Mouse (Mus musculus) stomach, postnatal 0 days (tissue): Measurements from ENCODE around the gene Gm1043. TPM values are rescaled to one million over a fixed set of nuclear protein-coding genes. Genes with fewer than 3 reads are reported as not detected.
A peak's percentile ranks its signal among the peaks of the same experiment; 100 is the strongest.

Source experiments
- ATAC-seq: fragments of 200-750 bp; cut with Nextera tagmentation; 2 replicates; pipeline ENCODE4 v1.8.0; 2017; ENCODE audit not compliant: low FRiP score, low TSS enrichment
- DNase-seq: peaks from one replicate; pipeline ENCODE4 v3.0.0-alpha.2; 2016; ENCODE audit warnings: low spot score
- H3K27ac ChIP-seq: fragments of 300-500 bp; sonication (generic); replicated peaks from 2 replicates; pipeline ENCODE4 v1.5.1; 2014; ENCODE audit warnings: mild to moderate bottlenecking, control low read depth
- H3K27me3 ChIP-seq: fragments of 300-500 bp; sonication (generic); 2 replicates; pipeline ENCODE4 v1.6.1; 2014; ENCODE audit warnings: low read length; ENCODE audit not compliant: control insufficient read depth, insufficient read depth
- H3K36me3 ChIP-seq: fragments of 300-500 bp; sonication (generic); 2 replicates; pipeline ENCODE4 v1.6.1; 2014; ENCODE audit warnings: low read length, mixed read lengths; ENCODE audit not compliant: control insufficient read depth, insufficient read depth
- H3K4me1 ChIP-seq: fragments of 300-500 bp; sonication (generic); replicated peaks from 2 replicates; pipeline ENCODE4 v1.6.1; 2014; ENCODE audit warnings: antibody characterized with exemption; ENCODE audit not compliant: control insufficient read depth, insufficient read depth
- H3K4me2 ChIP-seq: fragments of 300-500 bp; sonication (generic); replicated peaks from 2 replicates; pipeline ENCODE4 v1.6.1; 2014; ENCODE audit warnings: low read depth, mild to moderate bottlenecking, control low read depth, moderate library complexity
- H3K4me3 ChIP-seq: fragments of 300-500 bp; sonication (generic); 2 replicates; pipeline ENCODE4 v1.5.1; 2014; ENCODE audit warnings: low read depth, low read length, control low read depth
- H3K9ac ChIP-seq: fragments of 300-500 bp; sonication (generic); 2 replicates; pipeline ENCODE4 v1.6.1; 2014; ENCODE audit warnings: mild to moderate bottlenecking, low read length, control low read depth, mixed read lengths
- H3K9me3 ChIP-seq: fragments of 300-500 bp; sonication (generic); 2 replicates; pipeline ENCODE4 v1.6.1; 2016; ENCODE audit warnings: low read length; ENCODE audit not compliant: control insufficient read depth
- CTCF ChIP-seq: IDR thresholded peaks from 2 replicates; pipeline ENCODE4 v1.5.1; 2016; ENCODE audit warnings: antibody characterized with exemption, low read depth, mild to moderate bottlenecking, moderate library complexity
- EP300 ChIP-seq: optimal IDR thresholded peaks from 2 replicates; pipeline ENCODE3; 2016; ENCODE audit warnings: antibody characterized with exemption
- WGBS: fragments of 180-500 bp; shearing (Covaris S2); extraction: QIAGEN DNeasy Blood & Tissue Kit; methylation state at CpG from one replicate; pipeline ENCODE4 v1.1.7; 2014; 5-methylcytosine and 5-hydroxymethylcytosine counted together
- polyA plus RNA-seq: library from polyadenylated mRNA; unstranded; fragments of >200 nt; fragmentation: Nextera tagmentation; extraction: Ambion mirVana; gene quantifications from 2 replicates; pipeline ENCODE4 v1.2.1, GENCODE M21; 2015

Gene Gm1043
- polyA plus RNA-seq, 1 experiment from 2014 or later, result 0.02 TPM

DNA sequence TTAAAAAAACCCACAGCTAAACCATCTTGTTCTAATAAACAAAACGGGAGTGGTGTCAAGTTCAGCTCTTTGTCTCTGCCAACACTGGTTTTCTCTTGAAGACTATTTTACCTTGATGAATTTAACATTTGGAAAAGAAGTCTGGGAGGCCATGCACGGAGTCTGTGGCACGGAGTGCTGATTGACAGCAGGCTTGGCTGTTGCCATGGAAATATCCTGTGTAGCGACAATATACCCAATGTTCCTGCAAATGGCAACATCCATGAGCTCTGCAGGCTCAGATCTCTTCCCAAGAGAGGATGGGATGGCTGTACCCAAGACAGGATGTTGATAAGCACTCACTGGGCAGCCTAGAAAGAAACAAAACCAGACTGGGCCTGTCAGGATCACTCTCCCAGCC, 42.2 kb upstream of the Gm1043 start:
- no peaks in the 10 kb centered on the region for H3K27me3 ChIP-seq
- TF ChIP-seq EP300 (no peak), CTCF (no peak)
- DNase-seq (no peak), ATAC-seq (no peak)
- H3K4me3 ChIP-seq, result no peak overlapping the region
- 53% methylated on average over 4 of the region's 4 CpGs for WGBS
- no peak overlapping the region for H3K9ac ChIP-seq
- no peak overlapping the region for H3K27ac ChIP-seq
- H3K4me2 ChIP-seq, result no peak overlapping the region
- H3K9me3 ChIP-seq, result no peaks in the 10 kb centered on the region
- H3K4me1 ChIP-seq, result no peaks in the 10 kb centered on the region
- no peaks in the 10 kb centered on the region for H3K36me3 ChIP-seq

DNA sequence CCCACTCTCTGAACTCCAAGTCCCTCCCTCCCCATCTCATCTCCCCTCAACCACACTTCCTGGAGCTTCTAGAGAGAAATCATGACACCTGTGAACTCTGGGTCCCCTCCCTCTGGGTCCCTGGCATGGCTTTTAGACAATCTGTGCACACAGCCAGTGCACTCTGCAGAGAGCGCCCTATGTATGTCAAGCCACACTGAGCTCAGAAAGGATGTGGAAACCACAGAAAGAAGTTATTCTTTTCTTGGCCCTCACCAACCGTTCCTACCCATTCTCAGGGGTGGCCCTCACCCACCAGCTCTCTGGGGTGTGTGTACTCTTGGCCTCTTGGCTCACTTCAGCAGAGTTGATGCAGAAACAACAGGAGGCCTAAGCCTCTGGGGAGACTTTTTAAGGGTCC, 40.4 kb upstream of the Gm1043 start:
- Histone ChIP-seq H3K4me1 (no peaks in the 10 kb centered on the region), H3K9ac (no peak overlapping the region), H3K4me3 (no peak overlapping the region), H3K27ac (no peak overlapping the region), H3K36me3 (no peaks in the 10 kb centered on the region), H3K27me3 (no peaks in the 10 kb centered on the region), H3K4me2 (no peak overlapping the region), H3K9me3 (no peaks in the 10 kb centered on the region)
- ATAC-seq (no peak), DNase-seq (no peak)
- 68% methylated on average over 2 of the region's 2 CpGs for WGBS
- TF ChIP-seq CTCF (no peak), EP300 (no peak)

GRCm38 (mm10) chr5:37045582-37045981, 39.6 kb upstream of the Gm1043 start:
- TF ChIP-seq EP300 (no peak), CTCF (no peak)
- no peaks in the 10 kb centered on the region for H3K27me3 ChIP-seq
- no peak overlapping the region for H3K4me3 ChIP-seq
- DNase-seq, result no peak
- H3K27ac ChIP-seq, result no peak overlapping the region
- WGBS, result 63% methylated on average over 2 of the region's 2 CpGs
- ATAC-seq, result no peak
- H3K4me1 ChIP-seq, result no peaks in the 10 kb centered on the region
- H3K9ac ChIP-seq, result no peak overlapping the region
- H3K9me3 ChIP-seq, result no peaks in the 10 kb centered on the region
- no peak overlapping the region for H3K4me2 ChIP-seq
- H3K36me3 ChIP-seq, result no peaks in the 10 kb centered on the region

GRCm38 (mm10) chr5:37046791-37047190, 38.4 kb upstream of the Gm1043 start:
- Histone ChIP-seq H3K4me3 (no peak overlapping the region), H3K4me2 (no peak overlapping the region), H3K9ac (no peak overlapping the region), H3K27me3 (no peaks in the 10 kb centered on the region), H3K9me3 (no peaks in the 10 kb centered on the region), H3K4me1 (no peaks in the 10 kb centered on the region), H3K27ac (no peak overlapping the region), H3K36me3 (no peaks in the 10 kb centered on the region)
- TF ChIP-seq EP300 (no peak), CTCF (no peak)
- WGBS, result 50% methylated on average over 5 of the region's 5 CpGs
- DNase-seq (no peak), ATAC-seq (no peak)

- H3K4me2 ChIP-seq, result no peak overlapping the region
- 40% methylated on average over 17 of the region's 17 CpGs for WGBS
- DNase-seq, result peak; percentile 40
- no peak for TF ChIP-seq EP300
- no peak for TF ChIP-seq CTCF
- H3K9me3 ChIP-seq, result no peaks in the 10 kb centered on the region
- no peaks in the 10 kb centered on the region for H3K4me1 ChIP-seq
- ATAC-seq, result no peak
- H3K27ac ChIP-seq, result no peak overlapping the region
- no peak overlapping the region for H3K9ac ChIP-seq
- no peaks in the 10 kb centered on the region for H3K27me3 ChIP-seq
- H3K4me3 ChIP-seq, result no peak overlapping the region
- no peaks in the 10 kb centered on the region for H3K36me3 ChIP-seq
Observed at GRCm38 (mm10) chr5:37047206-37047915, 37.8 kb upstream of the Gm1043 start.

DNA sequence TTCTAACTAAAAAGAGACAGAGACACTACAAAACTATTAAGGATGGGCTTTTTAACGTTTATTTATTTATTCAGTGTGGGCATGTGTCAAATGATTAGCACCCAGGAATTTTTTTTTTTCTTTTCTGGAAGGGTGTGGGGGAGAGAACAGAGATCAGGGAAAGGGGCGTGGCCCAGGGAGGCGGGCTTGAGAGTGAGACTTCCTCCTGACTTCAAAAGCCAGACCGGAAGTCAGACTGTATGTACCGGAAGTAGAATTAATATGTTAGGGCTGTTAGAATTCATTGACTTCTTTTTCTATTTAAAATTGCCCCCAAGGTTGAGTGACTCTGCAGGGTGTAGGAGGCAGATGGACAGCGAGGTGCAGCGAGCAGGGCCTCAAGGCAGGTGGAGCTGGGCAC, 37.2 kb upstream of the Gm1043 start:
- no peak for TF ChIP-seq CTCF
- TF ChIP-seq EP300, result no peak
- no peak for ATAC-seq
- peak; percentile 50 for DNase-seq
- Histone ChIP-seq H3K4me1 (no peaks in the 10 kb centered on the region), H3K9me3 (no peaks in the 10 kb centered on the region), H3K27ac (no peak overlapping the region), H3K36me3 (no peaks in the 10 kb centered on the region), H3K27me3 (no peaks in the 10 kb centered on the region), H3K9ac (no peak overlapping the region), H3K4me2 (no peak overlapping the region), H3K4me3 (no peak overlapping the region)
- WGBS, result 55% methylated on average over 7 of the region's 7 CpGs
